Mouse (Mus musculus) CD4-positive, CD25-positive, alpha-beta regulatory T cell, adult 4 months (primary cell): ENCODE measurements around the gene Wwtr1. TPM values are rescaled to one million over a fixed set of nuclear protein-coding genes. Genes with fewer than 3 reads are reported as not detected.

ENCODE experiments used
- ATAC-seq: one replicate; pipeline ENCODE4 v1.8.0; 2017
- polyA plus RNA-seq, 2 experiments: library from polyadenylated mRNA; unstranded; fragments of 100-300 nt; shearing (Covaris generic); gene quantifications; one replicate each; pipeline ENCODE4 v1.2.1; 2017

Wwtr1 gene
- not detected for polyA plus RNA-seq

- ATAC-seq = no peak
These were observed at the start of gene Wwtr1 for GRCm38 (mm10) chr3:57575660-57576055. Gene Wwtr1, minus strand, starts transcription at chr3:57575910.

DNA sequence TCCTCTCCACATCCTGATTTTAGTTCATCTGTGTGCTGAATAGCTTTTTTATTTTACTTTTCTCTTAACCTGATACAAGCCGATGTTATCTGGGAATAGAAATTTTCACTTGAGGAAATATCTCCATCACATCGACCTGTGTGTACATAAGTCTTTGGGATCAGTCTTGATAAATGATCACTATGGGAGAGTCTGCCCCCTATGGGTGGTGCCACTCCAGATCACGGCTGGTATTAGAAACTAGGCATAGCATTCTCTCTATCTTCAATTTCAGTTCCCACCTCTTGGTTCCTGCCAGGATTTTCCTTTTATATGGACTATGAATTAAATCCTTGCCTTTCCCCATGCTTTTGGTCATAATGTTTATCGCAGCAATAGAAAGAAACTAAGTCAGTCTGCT lies 44.0 kb upstream of the Wwtr1 start:
- ATAC-seq = no peak

DNA sequence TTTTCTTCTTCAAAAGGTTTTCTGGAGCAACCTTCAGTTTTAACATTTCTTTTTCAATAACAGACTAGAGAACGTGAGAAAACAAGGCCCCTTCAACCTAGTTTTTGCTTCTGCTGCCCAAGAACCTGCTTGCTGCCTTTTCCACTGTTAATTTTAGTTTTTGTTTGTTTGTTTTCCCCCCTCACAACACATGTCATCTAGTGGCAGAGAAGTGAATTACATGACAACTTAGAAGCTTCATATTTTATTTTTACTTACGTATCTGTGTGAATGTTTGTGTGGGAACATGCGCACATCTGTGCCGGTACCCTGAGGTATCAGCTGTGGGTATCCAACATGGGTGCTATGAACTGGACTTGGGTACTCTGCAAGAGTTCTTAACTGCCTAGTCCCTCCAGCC lies 39.9 kb upstream of the Wwtr1 start:
- no peak for ATAC-seq

DNA sequence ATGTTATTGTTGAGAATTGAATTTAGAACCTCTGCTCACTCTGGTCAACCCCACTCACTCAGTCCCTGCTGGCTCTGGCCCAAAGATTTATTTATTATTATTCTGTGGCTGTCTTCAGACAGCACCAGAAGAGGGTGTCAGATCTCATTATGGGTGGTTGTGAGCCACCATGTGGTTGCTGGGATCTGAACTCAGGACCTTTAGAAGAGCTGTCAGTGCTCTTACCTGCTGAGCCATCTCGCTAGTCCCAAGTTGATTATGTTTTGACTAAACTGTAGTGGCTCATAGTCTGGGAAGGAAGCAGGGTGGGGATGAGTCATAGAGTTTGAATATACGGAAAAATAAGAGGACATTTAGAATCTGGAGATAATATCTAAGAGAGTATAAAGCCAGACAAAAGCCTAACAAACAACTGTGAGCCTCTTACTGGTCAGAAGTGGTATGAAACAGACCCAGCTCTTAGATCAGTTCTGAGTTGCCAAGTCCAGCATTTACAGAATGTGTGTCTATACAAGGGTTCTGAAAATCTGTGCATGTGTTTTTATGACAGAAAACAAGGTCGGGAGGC lies 36.8 kb upstream of the Wwtr1 start:
- ATAC-seq = no peak

DNA sequence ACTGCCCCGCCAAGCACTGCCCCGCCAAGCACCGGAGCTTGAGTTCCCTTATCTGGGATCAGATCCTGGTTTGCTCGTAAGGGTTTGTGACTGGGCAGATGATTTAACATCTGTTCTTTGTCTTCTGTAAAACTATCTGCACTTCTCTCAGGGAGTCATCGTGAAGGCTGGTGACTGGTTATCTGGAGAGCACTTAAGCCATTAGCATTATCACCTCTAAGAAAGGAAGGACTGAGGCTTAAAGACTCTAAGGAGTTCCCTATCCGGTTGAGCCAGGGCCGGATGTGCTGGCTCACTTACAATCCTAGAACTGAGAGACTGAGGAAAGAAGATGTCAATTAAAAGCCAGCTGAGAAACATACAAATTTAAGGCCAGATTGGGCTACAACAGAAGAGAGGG lies 36.1 kb upstream of the Wwtr1 start:
- no peak for ATAC-seq

- ATAC-seq = no peak
These were observed 28.9 kb upstream of the Wwtr1 start for GRCm38 (mm10) chr3:57604618-57605015.

- no peak for ATAC-seq
These were observed 28.3 kb upstream of the Wwtr1 start for GRCm38 (mm10) chr3:57603891-57604617.

GRCm38 (mm10) chr3:57602610-57603009 lies 26.9 kb upstream of the Wwtr1 start:
- no peak for ATAC-seq

- no peak for ATAC-seq
These were observed 20.9 kb upstream of the Wwtr1 start for GRCm38 (mm10) chr3:57596566-57596965.

- no peak for ATAC-seq
These were observed 19.8 kb upstream of the Wwtr1 start for GRCm38 (mm10) chr3:57595506-57595905.

DNA sequence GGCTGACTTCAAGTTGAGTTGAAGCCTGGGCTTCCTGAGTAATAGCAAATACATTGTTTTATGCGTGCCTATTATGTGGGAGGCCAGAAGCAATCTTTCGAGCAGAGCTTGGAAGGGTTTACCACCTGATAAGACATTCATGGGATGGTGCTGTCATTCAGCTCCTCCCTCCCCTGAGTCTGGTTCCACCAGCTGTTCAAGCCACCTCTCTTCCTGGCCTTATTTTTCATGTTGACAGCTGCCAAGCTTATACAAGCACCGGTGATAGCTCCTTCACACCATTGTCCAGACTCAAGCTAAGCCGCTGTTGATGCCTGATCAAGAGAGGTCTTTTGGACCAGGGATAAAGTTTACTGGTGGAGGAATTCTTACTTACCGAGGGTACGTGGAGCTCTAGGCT lies 10.3 kb upstream of the Wwtr1 start:
- ATAC-seq = no peak

DNA sequence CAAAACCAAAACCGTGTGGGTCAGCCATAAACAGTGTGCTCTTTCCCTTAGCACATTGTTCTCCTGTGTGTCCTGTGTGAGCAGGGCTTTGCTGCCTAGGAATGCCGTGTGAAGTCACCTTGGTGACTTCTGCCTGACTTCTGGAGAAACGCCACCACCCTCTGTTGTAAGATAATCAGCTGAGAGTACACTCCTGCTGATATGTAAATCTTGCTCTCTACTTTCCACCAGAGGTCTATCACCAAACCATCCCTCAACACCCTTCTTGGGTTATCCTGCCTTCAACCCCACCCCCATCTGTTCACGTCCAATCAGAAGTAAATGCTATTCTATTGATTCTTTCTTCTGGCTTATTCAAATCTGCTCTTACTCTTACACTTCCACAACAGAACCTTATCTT lies 7.8 kb upstream of the Wwtr1 start:
- ATAC-seq = no peak

- ATAC-seq = no peak
These were observed 4.9 kb upstream of the Wwtr1 start for GRCm38 (mm10) chr3:57580426-57581195.

DNA sequence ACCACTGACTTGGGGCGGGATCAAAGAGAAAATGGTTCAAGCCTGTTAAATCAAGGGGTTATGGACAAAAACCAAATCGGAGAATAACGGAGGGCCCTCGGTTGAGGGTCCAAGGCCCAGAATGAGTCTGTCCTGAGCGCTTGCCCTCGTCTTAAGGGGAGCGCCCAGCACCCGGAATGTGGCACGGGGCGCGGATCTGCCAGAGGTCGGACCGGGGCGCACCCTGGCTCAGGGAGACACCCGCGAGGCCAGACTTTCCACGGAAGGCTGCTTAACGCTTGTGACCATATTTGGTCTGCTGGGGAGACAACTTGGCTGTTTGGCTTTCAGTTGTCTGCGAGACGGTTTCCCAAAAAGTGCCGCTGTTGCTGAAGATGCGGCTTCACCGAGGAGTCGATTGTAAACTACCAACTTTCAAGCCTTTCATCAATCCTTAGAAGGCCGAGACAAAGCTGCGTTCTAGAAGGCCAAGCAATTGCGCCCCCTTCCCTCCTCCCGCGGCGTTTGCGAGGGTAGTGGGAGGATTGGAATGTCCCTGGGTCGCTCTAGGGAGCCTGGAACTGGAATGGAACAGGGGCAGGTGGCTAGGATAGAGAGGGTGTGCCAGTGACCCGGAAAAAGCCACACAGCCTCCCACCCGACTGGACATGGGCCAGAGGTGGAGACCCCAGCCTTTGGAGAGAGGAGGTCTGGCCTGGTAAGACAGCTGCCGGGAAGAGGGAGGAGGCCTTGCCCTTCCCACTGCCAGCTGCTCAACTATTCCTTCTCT lies 530 bp upstream of the Wwtr1 start:
- no peak for ATAC-seq

- ATAC-seq = no peak
These were observed 638 bp downstream of the Wwtr1 start for GRCm38 (mm10) chr3:57574885-57575659.

DNA sequence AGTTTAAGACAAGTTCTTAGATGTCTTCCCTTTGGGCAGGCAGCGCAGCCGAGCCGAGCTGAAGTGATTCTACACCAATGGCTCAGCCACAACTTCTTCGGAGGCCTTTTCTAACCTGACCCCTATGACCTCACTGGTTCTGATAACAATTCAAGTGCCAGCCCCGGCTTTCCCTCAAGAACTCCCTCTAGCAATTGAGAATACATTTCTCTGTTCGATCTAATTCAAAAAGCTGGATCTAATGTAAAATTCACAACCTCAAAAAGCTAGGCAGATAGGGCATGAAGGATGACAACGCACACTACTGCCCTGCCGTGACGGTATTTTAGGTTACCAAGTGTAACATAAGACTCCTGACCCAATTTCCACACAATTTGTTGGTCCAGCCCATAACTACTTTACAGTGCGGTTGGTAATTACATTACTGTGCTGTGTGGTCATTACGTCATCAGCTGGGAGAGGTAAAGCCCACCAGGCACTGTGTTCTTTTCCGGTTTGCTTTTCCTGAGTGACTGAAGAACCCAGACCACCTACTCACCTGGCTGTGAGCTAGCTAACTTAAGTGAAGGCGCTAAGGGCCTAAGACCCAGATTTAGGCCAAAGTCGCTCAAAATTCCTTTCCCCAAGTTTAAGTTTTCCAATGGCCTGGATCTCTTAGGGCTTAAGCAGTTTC lies 1.7 kb downstream of the Wwtr1 start:
- no peak for ATAC-seq

- no peak for ATAC-seq
These were observed 3.3 kb downstream of the Wwtr1 start for GRCm38 (mm10) chr3:57572331-57572975.

- ATAC-seq = no peak
These were observed 9.1 kb downstream of the Wwtr1 start for GRCm38 (mm10) chr3:57566655-57567054.

DNA sequence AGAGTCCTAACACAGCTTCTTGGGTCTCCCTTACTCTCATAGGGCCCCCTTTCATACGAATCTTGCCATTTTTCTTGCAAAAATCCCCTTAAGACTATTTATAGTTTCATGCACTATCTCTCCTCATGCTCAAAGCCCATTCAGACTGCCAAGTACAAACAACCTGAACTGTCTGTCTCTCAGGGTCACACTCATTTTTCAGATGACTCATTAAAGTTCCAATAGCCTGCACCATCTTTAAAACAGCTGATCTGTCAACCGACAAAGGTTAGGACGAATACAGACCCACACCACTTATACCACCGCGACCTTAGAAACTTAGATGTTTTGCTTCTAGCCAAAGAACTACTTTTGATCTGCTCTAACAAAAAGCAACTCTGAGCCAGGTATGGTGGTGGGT lies 12.1 kb downstream of the Wwtr1 start:
- ATAC-seq = no peak

DNA sequence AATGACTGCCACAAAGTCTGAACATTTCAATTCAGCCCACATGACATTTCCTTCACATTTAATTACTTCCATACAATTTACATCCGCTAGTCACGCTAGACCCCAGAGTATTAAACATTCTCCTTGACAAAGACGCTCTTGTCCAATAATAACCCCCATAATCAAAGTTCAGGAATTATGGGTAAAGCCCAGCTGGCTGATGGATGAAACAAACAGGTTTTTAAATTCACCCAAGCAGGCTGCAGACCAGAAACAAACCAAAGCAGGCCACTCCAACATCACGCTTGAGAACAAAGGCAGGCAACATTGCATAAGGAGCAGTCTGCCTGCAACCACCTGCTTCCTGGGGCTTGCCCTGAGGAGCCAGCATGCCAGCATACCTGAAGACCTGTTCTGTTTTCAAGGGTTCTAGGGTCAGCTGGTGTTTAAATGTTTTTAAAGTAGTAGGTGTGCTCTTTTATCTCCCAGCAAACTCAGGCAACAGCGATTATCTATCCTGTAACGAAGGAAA lies 12.7 kb downstream of the Wwtr1 start:
- no peak for ATAC-seq

- ATAC-seq = no peak
These were observed 16.9 kb downstream of the Wwtr1 start for GRCm38 (mm10) chr3:57558761-57559160.
